Mouse (Mus musculus) hindbrain, postnatal 0 days (tissue): ENCODE data around the gene Zfr. TPM values are rescaled to one million over a fixed set of nuclear protein-coding genes. Genes with fewer than 3 reads are reported as not detected.
A peak's percentile ranks its signal among the peaks of the same experiment; 100 is the strongest.
"Not testable (repeated sequence)": the region's sequence is repeated elsewhere in the genome, so short reads cannot be mapped to it uniquely, and the experiment has no call there.

Source experiments
- ATAC-seq: fragments of 200-750 bp; cut with Nextera tagmentation; 2 replicates; pipeline ENCODE4 v1.8.0; 2017; ENCODE audit warnings: mild to moderate bottlenecking, moderate TSS enrichment, moderate library complexity
- DNase-seq: peaks from one replicate; pipeline ENCODE4 v3.0.0-alpha.2; 2015; ENCODE audit warnings: low spot score
- H3K27ac ChIP-seq: fragments of 300-500 bp; sonication (generic); 2 replicates; pipeline ENCODE4 v1.5.1; 2014; ENCODE audit warnings: mild to moderate bottlenecking
- H3K27me3 ChIP-seq: fragments of 300-500 bp; sonication (generic); 2 replicates; pipeline ENCODE4 v1.6.1; 2014; ENCODE audit warnings: low read length, mixed read lengths; ENCODE audit not compliant: insufficient read depth
- H3K36me3 ChIP-seq: fragments of 300-500 bp; sonication (generic); 2 replicates; pipeline ENCODE4 v1.6.1; 2014; ENCODE audit warnings: low read length, mixed read lengths; ENCODE audit not compliant: insufficient read depth
- H3K4me1 ChIP-seq: fragments of 300-500 bp; sonication (generic); 2 replicates; pipeline ENCODE4 v1.6.1; 2014; ENCODE audit warnings: antibody characterized with exemption, low read length, mixed read lengths; ENCODE audit not compliant: insufficient read depth
- H3K4me2 ChIP-seq: fragments of 300-500 bp; sonication (generic); 2 replicates; pipeline ENCODE4 v1.6.1; 2014; ENCODE audit warnings: low read depth, mild to moderate bottlenecking, low read length, moderate library complexity, mixed read lengths
- H3K4me3 ChIP-seq: fragments of 300-500 bp; sonication (generic); 2 replicates; pipeline ENCODE4 v1.5.1; 2014; ENCODE audit warnings: low read length
- H3K9ac ChIP-seq: fragments of 300-500 bp; sonication (generic); replicated peaks from 2 replicates; pipeline ENCODE4 v1.6.1; 2014; ENCODE audit warnings: mild to moderate bottlenecking, low read length, moderate library complexity, mixed read lengths
- H3K9me3 ChIP-seq: fragments of 300-500 bp; sonication (generic); 2 replicates; pipeline ENCODE4 v1.6.1; 2016; ENCODE audit warnings: low read length, mixed read lengths
- CTCF ChIP-seq: IDR thresholded peaks from 2 replicates; pipeline ENCODE4 v1.5.1; 2016; ENCODE audit warnings: antibody characterized with exemption, control low read depth, low read depth
- WGBS: fragments of 180-500 bp; shearing (Covaris S2); extraction: QIAGEN DNeasy Blood & Tissue Kit; methylation state at CpG from one replicate; pipeline ENCODE4 v1.1.7; 2014; 5-methylcytosine and 5-hydroxymethylcytosine counted together
- polyA plus RNA-seq: library from polyadenylated mRNA; unstranded; fragments of >200 nt; fragmentation: Nextera tagmentation; extraction: Ambion mirVana; gene quantifications from 2 replicates; pipeline ENCODE4 v1.2.1, GENCODE M21; 2015
- total RNA-seq: library from RNA; depleted of rRNA; stranded (reverse); fragments of >200 nt; gene quantifications from 2 replicates; pipeline ENCODE4 v1.2.3, GENCODE M21; 2014

The Zfr gene
- total and polyA plus RNA-seq, 2 experiments from 2014 or later: 219 to 281 TPM

- Histone ChIP-seq H3K4me2 (no peak overlapping the region), H3K36me3 (no peaks in the 10 kb centered on the region), H3K4me3 (no peak overlapping the region), H3K27me3 (no peaks in the 10 kb centered on the region), H3K27ac (no peak overlapping the region), H3K9me3 (no peaks in the 10 kb centered on the region), H3K9ac (no peak overlapping the region), H3K4me1 (no peaks in the 10 kb centered on the region)
- DNase-seq: no peak
- no peak for ATAC-seq
- 38% methylated on average over 6 of the region's 6 CpGs for WGBS
- no peak for TF ChIP-seq CTCF
Observed at GRCm38 (mm10) chr15:12115722-12116230, 1.9 kb upstream of the Zfr start.

DNA sequence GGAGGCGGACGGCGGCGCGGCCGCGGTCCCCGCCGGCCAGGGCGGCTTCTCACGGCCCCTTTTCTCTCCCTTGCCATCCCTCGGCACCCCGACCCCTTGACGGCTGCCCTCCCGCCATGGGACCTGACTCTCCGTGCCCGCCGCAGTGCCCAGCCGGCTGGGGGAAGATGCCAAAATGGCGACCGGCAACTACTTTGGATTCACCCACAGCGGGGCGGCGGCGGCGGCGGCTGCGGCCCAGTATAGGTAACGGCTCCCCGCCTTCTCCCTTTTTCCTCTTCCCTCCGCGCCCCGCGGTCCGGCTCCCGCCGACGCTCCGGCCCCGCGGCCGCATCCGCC, 431 bp downstream of the Zfr start:
- Histone ChIP-seq H3K27ac (peak overlapping the region; percentile 97), H3K4me3 (peak overlapping the region; percentile 73), H3K9me3 (no peaks in the 10 kb centered on the region), H3K9ac (peak overlapping the region; percentile 100), H3K4me1 (no peaks in the 10 kb centered on the region), H3K36me3 (no peaks in the 10 kb centered on the region), H3K27me3 (no peaks in the 10 kb centered on the region), H3K4me2 (peak overlapping the region; percentile 69)
- TF ChIP-seq CTCF: no peak
- DNase-seq (peak; percentile 51), ATAC-seq (peak; percentile 46)
- under 1% methylated on average over 23 of the region's 43 CpGs for WGBS

GRCm38 (mm10) chr15:12118432-12119128, 949 bp downstream of the Zfr start:
- Histone ChIP-seq H3K4me3 (peak overlapping the region; percentile 73), H3K36me3 (no peaks in the 10 kb centered on the region), H3K4me1 (no peaks in the 10 kb centered on the region), H3K4me2 (peak overlapping the region; percentile 69), H3K9me3 (no peaks in the 10 kb centered on the region), H3K27me3 (no peaks in the 10 kb centered on the region), H3K27ac (peak overlapping the region; percentile 97), H3K9ac (peak overlapping the region; percentile 100)
- DNase-seq (peak; percentile 74), ATAC-seq (peak; percentile 55)
- WGBS: under 1% methylated on average over 48 of the region's 61 CpGs
- no peak for TF ChIP-seq CTCF

DNA sequence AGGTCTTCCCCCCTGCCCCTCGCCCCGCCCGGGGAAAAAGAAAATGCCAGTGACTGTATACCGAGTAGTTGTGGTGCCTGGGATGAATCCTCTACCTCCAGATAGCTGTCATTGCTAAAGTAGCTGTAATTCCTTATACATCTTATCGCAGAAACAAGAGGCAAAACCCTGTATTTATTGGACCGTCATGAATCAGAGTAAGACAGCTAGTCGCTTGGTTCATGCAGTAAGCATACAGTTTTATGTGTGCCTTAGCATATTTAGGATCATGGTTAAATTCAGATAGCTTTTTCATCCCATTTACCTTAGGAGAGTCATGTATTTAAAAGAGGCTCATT, 1.5 kb downstream of the Zfr start:
- H3K27ac ChIP-seq: peak overlapping the region; percentile 97
- no peaks in the 10 kb centered on the region for H3K36me3 ChIP-seq
- no peaks in the 10 kb centered on the region for H3K4me1 ChIP-seq
- no peaks in the 10 kb centered on the region for H3K27me3 ChIP-seq
- no peaks in the 10 kb centered on the region for H3K9me3 ChIP-seq
- peak overlapping the region; percentile 100 for H3K9ac ChIP-seq
- 6% methylated on average over 7 of the region's 7 CpGs for WGBS
- no peak for TF ChIP-seq CTCF
- peak overlapping the region; percentile 73 for H3K4me3 ChIP-seq
- ATAC-seq (peak; percentile 39; the same call in 1 of the 2 replicates), DNase-seq (no peak)
- peak overlapping the region; percentile 69 for H3K4me2 ChIP-seq

- 100% methylated on average over 1 of the region's 1 CpGs for WGBS
Observed at GRCm38 (mm10) chr15:12124913-12125312, 7.3 kb downstream of the Zfr start.

DNA sequence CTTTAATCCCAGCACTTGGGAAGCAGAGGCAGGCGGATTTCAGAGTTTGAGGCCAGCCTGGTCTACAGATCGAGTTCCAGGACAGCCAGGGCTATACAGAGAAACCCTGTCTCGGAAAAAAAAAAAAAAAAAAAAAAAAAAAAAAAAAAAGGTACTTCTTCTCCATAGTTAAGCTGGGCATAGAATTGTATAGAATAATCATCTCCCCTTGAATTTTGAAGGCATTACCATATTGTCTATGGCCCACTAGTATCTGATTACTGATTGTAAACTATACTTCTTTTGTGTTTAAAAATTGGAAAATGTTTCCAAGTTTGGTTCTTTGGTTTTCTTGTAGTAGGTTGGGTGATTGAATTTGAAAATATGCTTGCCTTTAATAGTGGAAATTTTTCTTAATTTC, 13.2 kb downstream of the Zfr start:
- H3K4me1 ChIP-seq, H3K27ac ChIP-seq, H3K36me3 ChIP-seq, H3K27me3 ChIP-seq, H3K4me3 ChIP-seq, H3K9ac ChIP-seq, H3K4me2 ChIP-seq, ATAC-seq, H3K9me3 ChIP-seq, DNase-seq: not testable (repeated sequence)
- 93% methylated on average over 3 of the region's 3 CpGs for WGBS

More at GRCm38 (mm10) chr15:12124913-12125312, 7.3 kb downstream of the Zfr start:
- TF ChIP-seq CTCF: no peak
- Histone ChIP-seq H3K4me3 (no peak overlapping the region), H3K4me2 (no peak overlapping the region), H3K27me3 (no peaks in the 10 kb centered on the region), H3K4me1 (no peaks in the 10 kb centered on the region), H3K27ac (no peak overlapping the region), H3K9ac (no peak overlapping the region), H3K36me3 (no peaks in the 10 kb centered on the region), H3K9me3 (no peaks in the 10 kb centered on the region)
- no peak for DNase-seq
- no peak for ATAC-seq

- no peak overlapping the region for H3K4me3 ChIP-seq
- no peaks in the 10 kb centered on the region for H3K27me3 ChIP-seq
- DNase-seq (no peak), ATAC-seq (no peak)
- H3K36me3 ChIP-seq: no peaks in the 10 kb centered on the region
- no peaks in the 10 kb centered on the region for H3K9me3 ChIP-seq
- no peak for TF ChIP-seq CTCF
- no peaks in the 10 kb centered on the region for H3K4me1 ChIP-seq
- H3K27ac ChIP-seq: no peak overlapping the region
- no peak overlapping the region for H3K9ac ChIP-seq
- WGBS: 62% methylated on average over 1 of the region's 1 CpGs
- no peak overlapping the region for H3K4me2 ChIP-seq
Observed at GRCm38 (mm10) chr15:12134546-12134945, 16.9 kb downstream of the Zfr start.
